8 mouse cellular contexts compared by ENCODE assay signal in the genomic region with DNA sequence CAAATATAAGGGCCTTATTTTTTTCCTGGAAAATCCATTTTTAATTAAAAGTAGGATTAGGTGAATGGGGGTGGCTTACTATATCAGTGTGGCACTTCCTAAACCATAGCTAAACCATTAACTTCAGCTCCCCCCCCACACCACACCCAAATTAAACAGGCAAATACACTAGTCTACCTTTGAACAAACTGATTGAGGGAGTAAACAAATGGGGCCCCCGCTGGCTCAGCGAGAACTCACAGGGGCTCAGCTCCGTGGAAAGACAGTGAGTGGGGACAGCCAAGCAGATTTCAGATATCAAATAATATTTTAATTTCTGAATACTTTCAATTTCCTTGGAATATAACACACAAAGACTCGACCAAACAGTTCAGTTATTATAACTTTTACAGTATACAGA. TPM values are rescaled to one million over a fixed set of nuclear protein-coding genes. Genes with fewer than 3 reads are reported as not detected.
DNase-seq lines count a peak whose midpoint lies in the region; ATAC-seq and TF ChIP-seq lines count a peak whose summit lies in the region.

No protein-coding gene starts in this region.

- no peak for TF ChIP-seq CTCF in heart, adult 2 months (IDR thresholded peaks at IDR 0.05)

- no peaks in the 10 kb centered on the region; the same call in 1 of the 2 replicates for H3K4me1 ChIP-seq in heart, adult 2 months (ENCODE audit: control insufficient read depth, insufficient read depth, low read length)
- peaks cover 36% of the 10 kb centered on the region for H3K4me1 ChIP-seq in embryonic facial prominence, embryonic 12.5 days
- H3K4me1 ChIP-seq in intestine, embryonic 15.5 days (replicated peaks): peaks cover 32% of the 10 kb centered on the region
- peaks cover 22% of the 10 kb centered on the region for H3K4me1 ChIP-seq in midbrain, embryonic 12.5 days

- intact Hi-C loops in heart, adult 2 months (cut with DNase I): no loop called here
- intact Hi-C loops in heart, postnatal 10 days (cut with DNase I): loop anchor here (10.0 kb wide), 1 partner anchor 1612 kb away; no protein-coding TSS in a partner anchor

- H3K4me2 ChIP-seq in embryonic facial prominence, embryonic 12.5 days (replicated peaks): peak overlapping the region; percentile 82
- H3K4me2 ChIP-seq in intestine, embryonic 15.5 days (replicated peaks): peak overlapping the region; percentile 74
- H3K4me2 ChIP-seq in midbrain, embryonic 12.5 days (replicated peaks): peak overlapping the region; percentile 83

- DNase-seq in heart, adult 2 months: no peak
- no peak for DNase-seq in heart, postnatal 10 days
- no peak for DNase-seq in left cerebral cortex, adult 8-10 months (ENCODE audit: low spot score in 2 of 2)
- no peak for DNase-seq in T-cell, adult 2 months (ENCODE audit: low spot score)
- DNase-seq in cerebellum, postnatal 10 days: no peak

- TF ChIP-seq POLR2A in heart, adult 2 months (IDR thresholded peaks at IDR 0.05; ENCODE audit: insufficient read depth, low read depth, low read length): no peak

- H3K9ac ChIP-seq in heart, adult 2 months (ENCODE audit: low read depth, low read length): no peak overlapping the region
- H3K9ac ChIP-seq in embryonic facial prominence, embryonic 12.5 days: peak overlapping the region; percentile 64
- no peak overlapping the region for H3K9ac ChIP-seq in intestine, embryonic 15.5 days
- peak overlapping the region; percentile 92 for H3K9ac ChIP-seq in midbrain, embryonic 12.5 days (replicated peaks)

- H3K27me3 ChIP-seq in heart, adult 2 months (ENCODE audit: control insufficient read depth, insufficient read depth, low read length): no peaks in the 10 kb centered on the region
- peaks cover 2% of the 10 kb centered on the region for H3K27me3 ChIP-seq in embryonic facial prominence, embryonic 12.5 days
- H3K27me3 ChIP-seq in intestine, embryonic 15.5 days (replicated peaks): no peaks in the 10 kb centered on the region
- H3K27me3 ChIP-seq in midbrain, embryonic 12.5 days: peaks cover 61% of the 10 kb centered on the region

- 53% methylated on average over 4 of the region's 4 CpGs for WGBS in heart, adult 2 months
- 9% methylated on average over 4 of the region's 4 CpGs for WGBS in embryonic facial prominence, embryonic 12.5 days
- WGBS in intestine, embryonic 15.5 days: 14% methylated on average over 4 of the region's 4 CpGs
- WGBS in midbrain, embryonic 12.5 days: 4% methylated on average over 4 of the region's 4 CpGs

- H3K79me2 ChIP-seq in heart, adult 2 months (replicated peaks; ENCODE audit: control insufficient read depth, insufficient read depth, low read length): no peaks in the 10 kb centered on the region; the same call in 1 of the 2 replicates

- H3K36me3 ChIP-seq in heart, adult 2 months (ENCODE audit: control insufficient read depth, insufficient read depth, low read length): peaks cover 8% of the 10 kb centered on the region
- peaks cover 15% of the 10 kb centered on the region for H3K36me3 ChIP-seq in embryonic facial prominence, embryonic 12.5 days
- no peaks in the 10 kb centered on the region for H3K36me3 ChIP-seq in intestine, embryonic 15.5 days
- H3K36me3 ChIP-seq in midbrain, embryonic 12.5 days: peaks cover 11% of the 10 kb centered on the region; the same call in 1 of the 2 replicates

- no peak for TF ChIP-seq EP300 in heart, adult 2 months (IDR thresholded peaks at IDR 0.05; ENCODE audit: insufficient read depth, low read depth, low read length)

- H3K9me3 ChIP-seq in embryonic facial prominence, embryonic 12.5 days: no peaks in the 10 kb centered on the region
- H3K9me3 ChIP-seq in intestine, embryonic 15.5 days: no peaks in the 10 kb centered on the region
- no peaks in the 10 kb centered on the region for H3K9me3 ChIP-seq in midbrain, embryonic 12.5 days

- H3K4me3 ChIP-seq in heart, adult 2 months: no peak overlapping the region; the same call in 1 of the 2 replicates
- H3K4me3 ChIP-seq in embryonic facial prominence, embryonic 12.5 days: peak overlapping the region; percentile 68
- 0 out of 2 replicates have a peak overlapping the region, but pooled peaks have one; percentile 9 for H3K4me3 ChIP-seq in intestine, embryonic 15.5 days (replicated peaks)
- peak overlapping the region; percentile 63 for H3K4me3 ChIP-seq in midbrain, embryonic 12.5 days

- ATAC-seq in embryonic facial prominence, embryonic 12.5 days (ENCODE audit: insufficient number of reproducible peaks, insufficient read depth, low FRiP score, low TSS enrichment): no peak
- no peak for ATAC-seq in intestine, embryonic 15.5 days
- no peak for ATAC-seq in midbrain, embryonic 12.5 days (ENCODE audit: low FRiP score, low read depth)

- peak overlapping the region; percentile 43 for H3K27ac ChIP-seq in heart, adult 2 months
- peak overlapping the region; percentile 98; the same call in 1 of the 2 replicates for H3K27ac ChIP-seq in embryonic facial prominence, embryonic 12.5 days
- H3K27ac ChIP-seq in intestine, embryonic 15.5 days: no peak overlapping the region
- H3K27ac ChIP-seq in midbrain, embryonic 12.5 days (replicated peaks): peak overlapping the region; percentile 98

RNA-seq across cellular contexts. Expression of a gene that starts 13.4 kb away (rescaled TPM):
- total RNA-seq in heart, adult 2 months (2021): 10 to 100 TPM; 16.4 to 18.8 TPM
- 22.9 and 39.3 TPM in 2 replicates for polyA plus RNA-seq in heart, adult 2 months (2012; rRNA removed)
- 10 to 100 TPM; 25.2 to 30.0 TPM for total RNA-seq in heart, postnatal 10 days (2021)
- polyA plus RNA-seq in embryonic facial prominence, embryonic 12.5 days (2016; fragmentation: Nextera tagmentation; extraction: Ambion mirVana): 96.9 and 99.0 TPM in 2 replicates
- polyA plus RNA-seq in intestine, embryonic 15.5 days (2015; fragmentation: Nextera tagmentation; extraction: Ambion mirVana): 39.4 and 46.3 TPM in 2 replicates
- 105 and 143 TPM in 2 replicates for polyA plus RNA-seq in midbrain, embryonic 12.5 days (2016; fragmentation: Nextera tagmentation; extraction: Ambion mirVana)
- total RNA-seq in left cerebral cortex, adult 8-10 months (2022): 10 to 100 TPM; 20.1 to 32.6 (median 27.2) TPM

Comparison
In these comparisons a context has a peak if more than half of its experiments do, and no peak if none do; other contexts are left out.
1. H3K9ac ChIP-seq: peak in embryonic facial prominence, embryonic 12.5 days (single experiment) and midbrain, embryonic 12.5 days (single experiment); none in heart, adult 2 months (single experiment) and intestine, embryonic 15.5 days (single experiment).
2. Peak in every context shown above with its lines, with median percentiles within 50 percentile points of each other: H3K4me2 ChIP-seq.